Mouse (Mus musculus) gastrocnemius, postnatal 36 days (tissue): ENCODE results near the gene Gpr39. TPM values are rescaled to one million over a fixed set of nuclear protein-coding genes. Genes with fewer than 3 reads are reported as not detected.

Experiments used
- DNase-seq, 2 experiments: peaks; one replicate each; pipeline ENCODE4 v3.0.0; 2022
- intact Hi-C: fragments of 180-260 bp; cut with DNase I; formaldehyde crosslinking; loops from one replicate; pipeline ENCODE4 v1.15.1; 2025
- total RNA-seq, 2 experiments: library from RNA; stranded (reverse); gene quantifications; 2 replicates each; pipeline ENCODE4 v1.2.3; 2021

Gene Gpr39
- total RNA-seq, 2 experiments from 2014 or later, result not detected

GRCm38 (mm10) chr1:125693541-125693940, 16.7 kb downstream of the Gpr39 start:
- intact Hi-C loops, result no loop called here
- DNase-seq, result no peak

DNA sequence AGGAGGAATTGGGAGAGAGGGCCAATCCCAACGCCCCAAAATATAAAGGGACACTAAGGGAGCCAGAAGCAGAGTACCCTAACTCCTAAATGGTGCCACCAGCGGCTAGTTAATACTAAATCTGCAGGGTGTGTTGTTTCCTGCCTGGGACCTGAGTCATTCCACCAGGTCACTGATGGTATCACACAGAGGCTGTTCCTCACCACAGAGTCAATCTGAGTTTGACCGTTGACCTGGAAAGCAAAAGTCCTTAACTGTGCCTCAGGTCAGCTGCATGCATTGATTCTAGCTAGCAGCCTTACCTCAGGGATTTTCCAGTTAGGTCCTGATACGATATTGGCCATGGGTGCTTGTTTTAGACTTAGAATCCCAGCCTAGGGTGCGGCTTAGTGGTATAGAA, 17.5 kb downstream of the Gpr39 start:
- intact Hi-C loops, result no loop called here
- no peak for DNase-seq

DNA sequence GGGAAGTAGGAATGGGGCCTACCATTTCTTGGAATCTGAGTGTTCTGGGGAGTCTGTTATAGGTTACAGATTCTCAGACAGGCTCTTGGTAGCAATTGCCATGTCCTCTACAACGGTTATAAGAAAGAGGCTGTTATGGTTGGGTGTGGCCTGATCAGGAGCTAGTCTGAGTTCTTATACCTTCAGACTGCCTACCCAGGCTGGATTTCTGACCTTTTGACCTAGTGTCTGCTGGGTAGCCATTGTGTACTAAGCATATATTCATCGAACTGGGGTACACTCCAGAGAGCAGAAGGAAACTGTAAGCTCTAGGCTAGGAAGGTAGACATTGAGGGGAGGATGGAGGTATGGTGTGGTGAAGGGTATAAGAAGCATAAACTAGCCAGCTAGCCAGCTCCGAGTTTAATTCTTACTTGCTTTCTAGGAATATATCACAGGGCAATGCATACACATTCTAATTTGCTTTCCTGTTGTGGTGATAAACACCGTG, 24.4 kb downstream of the Gpr39 start:
- no peak for DNase-seq
- intact Hi-C loops, result no loop called here

- intact Hi-C loops, result no loop called here
- no peak for DNase-seq
These were observed 25.0 kb downstream of the Gpr39 start for GRCm38 (mm10) chr1:125701773-125702172.

DNA sequence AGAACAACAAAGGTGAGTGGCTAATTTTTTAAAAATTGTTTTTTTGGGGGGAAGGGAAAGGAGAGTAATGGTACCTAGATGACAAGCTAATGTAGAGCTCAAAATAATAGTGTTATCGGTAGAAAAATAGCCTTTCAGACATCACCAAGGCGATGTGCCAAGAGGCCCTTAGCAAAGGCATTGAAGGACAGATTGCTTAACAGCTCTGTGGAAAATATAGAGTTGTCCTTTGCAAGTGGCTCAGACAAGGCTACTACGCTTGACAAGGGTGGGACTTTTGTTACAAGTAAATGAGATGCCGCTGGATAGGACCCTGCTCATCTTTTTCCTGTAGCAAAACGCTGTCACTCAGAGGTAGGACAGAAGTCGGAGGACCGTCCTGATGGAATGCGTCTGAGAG, 25.5 kb downstream of the Gpr39 start:
- no peak for DNase-seq
- intact Hi-C loops, result no loop called here

DNA sequence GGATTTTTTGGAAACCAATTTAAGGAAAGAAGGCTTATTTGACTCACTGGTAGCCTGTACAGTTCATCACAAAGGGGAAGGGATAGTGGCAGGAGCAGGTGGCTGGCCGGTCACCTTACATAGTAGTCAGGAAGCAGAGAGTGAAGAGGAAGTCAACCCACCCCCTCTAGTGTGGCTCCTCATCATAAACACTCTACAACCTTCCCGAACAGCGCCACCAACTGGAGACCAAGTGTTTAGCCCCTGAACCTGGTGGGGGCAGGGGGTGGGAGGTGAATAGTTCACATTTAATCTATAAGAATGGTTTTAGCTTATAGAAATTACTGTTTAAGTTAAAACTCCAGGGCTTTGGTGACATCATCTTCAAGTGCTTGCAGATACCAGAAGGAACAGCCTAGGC, 28.6 kb downstream of the Gpr39 start:
- no peak for DNase-seq
- intact Hi-C loops, result no loop called here

- DNase-seq, result no peak
- intact Hi-C loops, result no loop called here
These were observed 38.5 kb downstream of the Gpr39 start for GRCm38 (mm10) chr1:125715286-125715685.

- intact Hi-C loops, result no loop called here
These were observed 39.4 kb downstream of the Gpr39 start for GRCm38 (mm10) chr1:125716241-125716640.

DNA sequence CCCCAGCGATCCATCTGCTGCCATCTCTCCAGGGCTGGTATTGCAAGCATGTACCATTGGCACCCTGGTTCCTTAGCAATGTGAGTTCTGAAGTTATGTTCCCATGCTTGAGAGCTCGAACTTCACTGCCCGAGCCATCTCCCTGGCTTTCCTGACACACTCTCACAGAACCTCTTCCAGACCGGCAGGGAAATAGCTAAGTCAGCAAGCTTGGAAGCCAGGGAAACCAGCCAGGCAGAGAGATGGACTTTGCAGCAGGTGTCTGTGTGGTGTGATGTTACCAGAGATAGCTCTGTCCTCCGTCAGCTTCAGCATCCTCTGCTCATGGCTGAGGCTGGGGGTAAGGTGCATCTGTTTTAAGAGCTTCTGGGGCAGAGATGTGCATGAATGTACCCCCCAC, 41.1 kb downstream of the Gpr39 start:
- intact Hi-C loops, result no loop called here
- DNase-seq, result no peak

More at GRCm38 (mm10) chr1:125716241-125716640, 39.4 kb downstream of the Gpr39 start:
- DNase-seq, result no peak

DNA sequence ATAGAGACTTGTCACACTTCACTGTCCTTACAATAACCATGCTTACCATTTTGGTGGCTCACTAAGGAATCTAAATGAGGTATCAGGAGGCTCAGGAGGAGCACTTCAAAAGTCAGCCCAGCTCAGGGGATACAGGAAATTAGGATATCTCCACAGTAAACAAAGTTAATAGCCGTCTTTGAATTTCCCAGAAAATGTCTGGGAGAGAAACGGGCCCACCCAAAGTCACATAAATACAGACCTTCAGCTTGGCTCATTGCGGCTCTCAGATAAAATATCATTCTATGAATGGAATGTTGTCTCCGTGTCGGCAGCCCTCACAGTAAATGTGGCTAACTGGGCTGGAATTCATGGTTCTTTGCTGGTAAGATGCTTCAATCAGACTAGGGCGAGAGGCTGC, 42.3 kb downstream of the Gpr39 start:
- intact Hi-C loops, result no loop called here
- no peak for DNase-seq

DNA sequence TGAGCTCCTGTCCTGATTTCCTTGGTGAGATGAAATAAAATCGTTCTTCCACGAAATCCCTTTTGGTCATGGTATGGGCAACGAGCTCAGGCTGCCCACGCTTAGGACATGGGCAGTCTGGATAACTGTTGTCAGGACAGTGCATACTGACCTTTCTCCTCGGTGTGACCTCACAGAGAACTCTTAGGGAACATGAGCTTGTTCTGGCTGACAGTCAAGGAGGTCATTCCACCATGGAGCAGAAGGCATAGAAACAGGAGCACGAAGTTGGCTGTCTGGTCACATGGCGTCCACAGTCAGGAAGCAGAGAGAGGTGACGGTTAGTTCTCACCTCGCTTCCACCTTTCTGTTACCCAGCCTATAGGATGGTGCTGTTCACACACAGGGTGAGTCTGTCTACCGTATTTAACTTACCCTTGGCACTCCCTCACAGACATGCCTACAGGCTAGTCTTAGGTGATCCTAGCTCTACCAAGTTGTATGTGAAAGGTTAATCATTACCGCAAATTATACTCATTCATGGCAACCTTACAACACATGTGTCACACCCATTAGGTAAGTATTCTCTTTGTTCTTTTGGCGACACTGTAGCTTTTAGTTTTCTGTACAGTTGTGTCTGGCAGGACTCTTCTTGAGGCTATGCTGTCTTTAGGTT, 44.4 kb downstream of the Gpr39 start:
- intact Hi-C loops, result no loop called here
- DNase-seq, result no peak

DNA sequence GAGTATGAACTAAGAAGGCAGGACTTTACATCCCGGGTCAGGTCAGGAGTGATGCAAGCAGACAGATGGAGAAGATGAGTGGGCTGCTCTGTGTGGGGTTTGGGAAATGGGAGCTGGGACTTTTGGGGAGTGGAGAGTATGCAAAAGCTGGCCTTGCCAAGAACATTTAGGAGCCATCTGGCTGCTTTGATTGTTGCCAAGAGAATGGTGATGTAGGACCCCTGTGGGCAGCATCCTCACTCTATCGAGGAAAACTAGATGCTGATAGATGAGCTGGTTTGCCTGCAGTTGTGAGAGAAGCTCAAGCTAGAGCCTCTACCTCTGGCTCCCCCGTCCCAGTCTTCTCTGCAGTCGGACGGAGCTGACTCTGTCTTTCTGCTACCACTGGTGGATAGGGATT, 47.5 kb downstream of the Gpr39 start:
- intact Hi-C loops, result no loop called here
- no peak for DNase-seq

- DNase-seq, result no peak
- intact Hi-C loops, result no loop called here
These were observed 52.3 kb downstream of the Gpr39 start for GRCm38 (mm10) chr1:125729025-125729565.

DNA sequence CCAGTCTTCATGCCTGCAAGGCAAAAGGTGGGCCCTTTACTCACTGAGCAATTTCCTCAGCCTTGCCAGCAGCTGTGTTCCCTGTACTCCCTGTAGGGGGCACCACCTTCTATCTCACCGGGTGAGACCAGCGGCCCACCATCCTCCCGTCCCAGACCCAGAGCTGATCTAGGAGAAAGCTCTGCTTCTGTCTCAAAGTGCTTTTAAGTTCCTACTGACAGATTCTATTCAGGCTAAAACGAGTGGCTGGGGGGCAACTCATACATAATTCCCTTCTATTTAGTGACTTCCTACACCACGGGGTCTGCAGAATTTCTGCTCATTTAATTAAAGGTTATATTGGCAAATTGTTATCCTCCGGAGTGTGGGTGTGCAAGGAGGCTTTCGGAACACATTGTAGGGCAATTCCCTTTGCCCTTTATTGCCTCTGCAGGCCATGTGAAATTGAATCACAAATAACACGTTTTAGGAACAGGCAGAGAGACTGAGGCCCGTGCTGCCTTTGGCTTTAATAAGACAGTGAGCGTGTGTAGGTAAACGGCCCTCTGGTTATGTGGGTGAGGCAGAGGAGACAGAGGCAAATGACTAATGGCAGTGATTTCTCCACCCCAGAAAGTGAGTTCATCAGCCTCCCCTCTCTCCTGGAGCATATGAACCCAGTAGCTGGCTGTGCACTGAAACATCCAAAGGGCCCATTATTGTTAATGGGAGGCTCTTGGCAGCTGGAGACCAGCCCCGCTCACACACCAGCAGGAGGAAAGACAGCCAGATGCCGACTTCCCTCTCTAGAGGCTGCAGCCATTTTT, 53.1 kb downstream of the Gpr39 start:
- no peak for DNase-seq
- intact Hi-C loops, result no loop called here

- intact Hi-C loops, result no loop called here
- DNase-seq, result no peak
These were observed 53.7 kb downstream of the Gpr39 start for GRCm38 (mm10) chr1:125730537-125730880.

DNA sequence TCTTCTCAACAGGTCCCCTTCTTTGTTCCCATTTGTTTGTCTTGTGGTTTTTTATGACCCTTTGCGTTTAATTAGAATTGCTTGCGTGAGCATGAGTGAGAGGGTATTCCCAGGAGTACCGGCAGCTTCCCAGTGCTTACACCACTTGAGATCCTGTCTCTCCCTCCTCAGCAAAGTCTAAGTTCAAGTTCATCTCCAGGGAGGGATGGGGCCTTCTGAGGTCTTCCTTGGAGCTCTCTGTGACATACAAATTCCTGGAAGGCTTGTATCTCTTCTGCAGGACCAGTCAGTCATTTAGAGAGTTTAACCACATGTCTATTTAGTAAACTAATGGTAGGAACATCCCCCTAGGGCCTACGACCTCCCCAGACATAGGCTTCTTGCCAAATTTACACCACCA, 55.1 kb downstream of the Gpr39 start:
- DNase-seq, result no peak
- intact Hi-C loops, result no loop called here

GRCm38 (mm10) chr1:125744766-125745165, 68.0 kb downstream of the Gpr39 start:
- DNase-seq, result no peak
- intact Hi-C loops, result no loop called here

DNA sequence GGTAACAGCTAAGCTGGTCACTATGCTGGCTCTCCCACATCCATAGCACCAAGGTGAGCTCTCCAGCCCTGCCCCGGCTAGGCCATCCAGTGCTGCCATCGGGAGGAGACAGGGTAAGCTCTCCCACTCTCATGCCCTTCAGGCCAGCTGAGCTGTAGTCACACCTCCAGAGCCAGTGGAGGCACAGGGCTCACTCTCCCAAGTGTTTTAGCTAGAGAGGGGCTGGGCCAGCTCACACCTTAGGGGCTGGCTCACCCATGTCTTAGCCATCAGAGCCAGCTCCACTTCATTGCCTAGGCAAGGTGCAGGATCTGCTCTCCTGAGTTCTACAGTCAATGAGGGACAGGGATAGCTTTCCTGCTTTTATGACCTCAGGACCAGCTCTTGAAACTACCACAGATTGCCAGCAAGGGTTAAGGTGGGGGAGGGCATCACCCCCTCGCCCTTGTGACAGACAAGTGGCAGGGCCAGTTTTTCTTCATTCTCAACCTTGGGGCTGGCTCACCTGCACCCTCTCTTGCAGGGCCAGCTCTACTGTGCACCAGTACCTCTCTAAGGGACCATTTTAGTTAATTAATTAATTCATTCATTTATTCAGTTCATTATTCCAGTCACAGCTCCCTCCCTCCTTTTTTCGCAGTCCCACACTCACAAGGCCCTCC, 78.7 kb downstream of the Gpr39 start:
- intact Hi-C loops, result no loop called here
- DNase-seq, result no peak

DNA sequence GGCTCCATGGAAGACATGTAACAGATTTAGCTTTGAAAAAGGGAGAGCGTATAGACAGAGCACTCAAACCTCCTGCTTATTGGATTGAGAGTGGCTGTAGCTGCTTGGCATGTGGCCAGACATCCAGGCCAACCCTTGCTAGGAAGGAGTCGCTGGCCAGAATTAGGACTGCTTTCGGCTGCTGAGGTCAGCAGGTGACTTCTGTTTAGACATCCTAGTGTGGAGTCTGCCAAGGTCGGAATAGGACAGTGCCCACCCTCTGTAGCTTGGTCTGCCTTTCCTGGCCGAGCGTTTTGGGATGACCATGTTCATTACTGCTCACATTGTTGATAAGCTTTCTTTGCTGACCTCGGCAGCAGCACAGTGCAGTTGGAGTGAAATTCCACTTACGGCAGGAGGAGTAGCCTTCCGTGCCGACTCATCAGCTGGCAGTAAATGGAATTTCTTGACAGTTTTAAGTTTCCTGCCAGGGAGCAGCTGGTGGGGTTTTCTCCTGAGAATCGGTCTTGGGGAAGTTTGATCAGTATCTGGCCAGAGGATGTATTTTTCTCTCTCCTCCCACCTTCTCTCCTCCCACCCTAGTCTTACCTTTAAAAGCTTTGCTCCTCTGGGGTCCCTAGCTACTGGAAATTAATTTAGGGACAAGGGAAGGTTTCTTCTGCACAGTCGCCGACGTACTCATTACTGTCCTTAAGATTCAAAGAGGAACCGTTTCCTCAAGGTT, 83.3 kb downstream of the Gpr39 start:
- intact Hi-C loops, result no loop called here
- peak; percentile 8 to 20 for DNase-seq

DNA sequence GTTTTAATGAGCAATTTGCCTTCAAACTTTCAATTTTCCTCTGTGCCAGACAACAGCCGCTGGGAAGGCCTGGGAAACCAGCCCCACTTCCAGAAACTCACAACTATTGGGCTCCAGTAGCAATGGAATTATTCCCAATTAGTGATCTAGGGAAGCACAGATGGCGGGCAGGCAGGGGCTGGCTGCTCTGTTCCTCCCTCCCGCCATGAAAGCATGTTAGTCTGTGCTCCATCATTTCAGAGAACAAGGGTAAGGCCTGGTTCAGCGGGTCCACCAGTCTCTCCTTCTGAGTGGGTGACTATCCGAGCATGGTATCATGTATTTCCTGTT, 83.9 kb downstream of the Gpr39 start:
- intact Hi-C loops, result no loop called here
- DNase-seq, result no peak

GRCm38 (mm10) chr1:125762076-125762475, 85.3 kb downstream of the Gpr39 start:
- no peak for DNase-seq
- intact Hi-C loops, result no loop called here
